Mouse (Mus musculus) lung, adult 2 months (tissue): Measurements from ENCODE around the gene Cdca7l.

Experiments used
- CTCF ChIP-seq: fragments of 200-500 bp; IDR thresholded peaks from 2 replicates; pipeline ENCODE4 v1.5.1; 2011; ENCODE audit warnings: mild to moderate bottlenecking, low read length, control low read depth; ENCODE audit not compliant: insufficient read depth
- POLR2A ChIP-seq: fragments of 200-500 bp; IDR thresholded peaks from 2 replicates; pipeline ENCODE4 v1.6.1; 2011; ENCODE audit warnings: low read depth, mild to moderate bottlenecking, control low read depth, low read length, borderline replicate concordance; ENCODE audit errors: extremely low read depth

- TF ChIP-seq POLR2A = no peak
- no peak for TF ChIP-seq CTCF
Observed at GRCm38 (mm10) chr12:117789017-117789416, 15.1 kb upstream of the Cdca7l start.
